Mouse (Mus musculus) kidney, embryonic 16.5 days (tissue): ENCODE data around the gene Pdcd2. TPM values are rescaled to one million over a fixed set of nuclear protein-coding genes. Genes with fewer than 3 reads are reported as not detected.
"Not testable (repeated sequence)": the region's sequence is repeated elsewhere in the genome, so short reads cannot be mapped to it uniquely, and the experiment has no call there.

Source experiments
- ATAC-seq: fragments of 200-750 bp; cut with Nextera tagmentation; 2 replicates; pipeline ENCODE4 v1.8.0; 2017; ENCODE audit warnings: moderate TSS enrichment; ENCODE audit not compliant: low FRiP score, low TSS enrichment
- H3K27ac ChIP-seq: fragments of 300-500 bp; sonication (generic); 2 replicates; pipeline ENCODE4 v1.5.1; 2014; ENCODE audit warnings: low read length
- H3K27me3 ChIP-seq: fragments of 300-500 bp; sonication (generic); 2 replicates; pipeline ENCODE4 v1.6.1; 2014; ENCODE audit warnings: low read length, control low read depth, mixed read lengths; ENCODE audit not compliant: insufficient read depth
- H3K36me3 ChIP-seq: fragments of 300-500 bp; sonication (generic); 2 replicates; pipeline ENCODE4 v1.6.1; 2014; ENCODE audit warnings: low read length, control low read depth, mixed read lengths; ENCODE audit not compliant: insufficient read depth
- H3K4me1 ChIP-seq: fragments of 300-500 bp; sonication (generic); 2 replicates; pipeline ENCODE4 v1.6.1; 2014; ENCODE audit warnings: low read length, control low read depth, mixed read lengths; ENCODE audit not compliant: insufficient read depth
- H3K4me2 ChIP-seq: fragments of 300-500 bp; sonication (generic); replicated peaks from 2 replicates; pipeline ENCODE4 v1.6.1; 2014; ENCODE audit warnings: low read depth, low read length
- H3K4me3 ChIP-seq: fragments of 300-500 bp; sonication (generic); 2 replicates; pipeline ENCODE4 v1.5.1; 2014; ENCODE audit warnings: mild to moderate bottlenecking, low read length
- H3K9ac ChIP-seq: fragments of 300-500 bp; sonication (generic); replicated peaks from 2 replicates; pipeline ENCODE4 v1.6.1; 2014; ENCODE audit warnings: low read length
- H3K9me3 ChIP-seq: fragments of 300-500 bp; sonication (generic); 2 replicates; pipeline ENCODE4 v1.6.1; 2016; ENCODE audit warnings: low read length, control low read depth
- WGBS: fragments of 180-500 bp; shearing (Covaris S2); extraction: QIAGEN DNeasy Blood & Tissue Kit; methylation state at CpG from one replicate; pipeline ENCODE4 v1.1.7; 2014; 5-methylcytosine and 5-hydroxymethylcytosine counted together
- polyA plus RNA-seq: library from polyadenylated mRNA; unstranded; fragments of >200 nt; fragmentation: Nextera tagmentation; extraction: Ambion mirVana; gene quantifications from 2 replicates; pipeline ENCODE4 v1.2.1, GENCODE M21; 2015

Pdcd2 gene
- 44.5 and 45.4 TPM in 2 replicates for polyA plus RNA-seq

DNA sequence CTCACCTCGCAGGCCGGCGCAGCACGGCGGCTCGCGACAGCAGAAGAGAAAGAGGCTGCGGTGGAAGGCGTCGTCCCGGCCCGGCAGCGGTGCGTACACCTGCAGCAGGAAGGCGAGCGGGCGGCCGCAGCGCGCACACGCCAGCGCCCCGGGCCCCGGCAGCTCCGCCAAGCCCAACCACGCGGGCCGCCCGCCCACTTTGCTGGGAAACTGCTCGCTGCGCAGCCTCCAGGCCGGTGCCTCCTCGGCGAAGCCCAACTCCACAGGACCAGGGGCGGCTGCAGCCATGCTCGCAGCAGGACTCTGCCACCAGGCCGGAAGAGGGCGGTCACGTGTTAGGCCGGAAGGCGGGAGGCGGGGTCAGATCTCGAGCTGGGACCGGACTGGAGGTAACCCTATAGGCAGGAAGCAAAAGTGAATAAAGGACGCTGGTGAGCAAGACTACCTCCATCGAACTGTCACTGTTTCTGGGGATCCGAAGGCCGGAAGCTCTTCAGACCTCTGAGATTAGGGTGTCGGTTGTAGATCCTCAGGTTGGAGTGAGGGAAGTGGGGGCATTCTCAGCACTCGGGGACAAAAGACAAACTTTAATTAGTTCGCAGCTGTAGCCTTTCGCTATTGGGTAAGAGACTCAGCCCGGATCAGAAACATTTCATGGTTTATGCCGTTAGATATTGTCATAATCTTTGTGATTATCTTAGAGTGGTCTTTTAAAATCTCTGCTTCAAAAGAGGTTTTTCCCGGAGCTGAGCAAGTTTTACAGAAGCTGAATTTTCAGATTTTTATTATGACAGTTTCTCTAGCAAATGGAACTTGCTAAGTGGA is at the start of gene Pdcd2:
Gene Pdcd2 (minus strand): TSS at position 316 of the 825 bp plus-strand sequence.
- Histone ChIP-seq H3K4me1 (peaks cover 7% of the 10 kb centered on the region; the same call in 1 of the 2 replicates), H3K9ac (peak within 1 kb of the TSS; percentile 84), H3K27me3 (no peaks in the 10 kb centered on the region), H3K4me2 (peak within 1 kb of the TSS; percentile 75), H3K4me3 (peak within 1 kb of the TSS; percentile 79), H3K36me3 (peaks cover 18% of the 10 kb centered on the region), H3K9me3 (no peaks in the 10 kb centered on the region), H3K27ac (peak within 1 kb of the TSS; percentile 80)
- 1% methylated on average over 52 of the region's 55 CpGs for WGBS
- peak; percentile 100 for ATAC-seq

GRCm38 (mm10) chr17:15575056-15575455 is 48.0 kb upstream of the Pdcd2 start:
- Histone ChIP-seq H3K4me3 (no peak overlapping the region), H3K4me2 (no peak overlapping the region), H3K27ac (no peak overlapping the region), H3K9me3 (no peaks in the 10 kb centered on the region), H3K27me3 (peaks cover 3% of the 10 kb centered on the region; the same call in 1 of the 2 replicates), H3K4me1 (no peaks in the 10 kb centered on the region), H3K36me3 (no peaks in the 10 kb centered on the region), H3K9ac (no peak overlapping the region)
- 40% methylated on average over 1 of the region's 1 CpGs for WGBS
- ATAC-seq = no peak

DNA sequence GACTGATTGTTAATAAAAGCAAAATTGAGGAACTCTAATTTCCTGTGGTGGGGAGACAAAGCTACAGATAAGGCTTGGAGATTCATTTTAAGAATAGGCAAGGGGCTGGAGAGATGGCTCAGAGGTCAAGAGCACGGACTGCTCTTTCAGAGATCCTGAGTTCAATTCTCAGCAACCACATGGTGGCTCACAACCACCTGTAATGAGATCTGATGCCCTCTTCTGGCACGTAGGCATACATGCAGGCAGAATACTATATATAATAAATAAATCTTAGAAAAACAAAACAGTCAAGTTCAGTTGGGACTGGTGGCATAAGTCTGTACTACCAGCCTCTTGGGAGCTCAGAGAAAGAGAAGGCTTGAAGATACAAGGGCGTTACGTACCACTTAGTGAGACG is 39.8 kb upstream of the Pdcd2 start:
- no peak overlapping the region for H3K27ac ChIP-seq
- no peak overlapping the region for H3K4me2 ChIP-seq
- H3K4me1 ChIP-seq = peaks cover 4% of the 10 kb centered on the region; the same call in 1 of the 2 replicates
- WGBS = 74% methylated on average over 5 of the region's 5 CpGs
- H3K9me3 ChIP-seq = no peaks in the 10 kb centered on the region
- no peaks in the 10 kb centered on the region for H3K27me3 ChIP-seq
- no peak for ATAC-seq
- H3K4me3 ChIP-seq = no peak overlapping the region
- no peak overlapping the region for H3K9ac ChIP-seq
- no peaks in the 10 kb centered on the region for H3K36me3 ChIP-seq

DNA sequence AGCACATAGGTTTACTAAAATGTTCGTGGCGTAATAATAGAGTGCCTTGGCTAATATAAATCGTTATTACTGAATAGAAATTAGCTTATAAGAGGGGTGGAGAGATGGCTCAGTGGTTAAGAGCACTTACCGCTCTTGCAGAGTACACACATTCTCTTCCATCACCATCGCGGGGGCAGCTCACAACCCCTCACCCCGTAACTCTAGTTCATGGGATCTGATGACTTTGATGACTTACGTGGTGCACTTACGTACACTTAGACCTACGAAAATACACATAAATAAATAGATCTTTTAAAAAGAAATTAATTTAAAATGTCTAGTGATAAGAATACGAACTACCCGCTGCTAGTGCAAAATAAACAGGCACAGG is 37.8 kb upstream of the Pdcd2 start:
- Histone ChIP-seq H3K9me3 (no peaks in the 10 kb centered on the region), H3K36me3 (no peaks in the 10 kb centered on the region), H3K4me2 (peak overlapping the region; percentile 72), H3K9ac (0 out of 2 replicates have a peak overlapping the region, but pooled peaks have one; percentile 54), H3K27ac (no peak overlapping the region), H3K27me3 (no peaks in the 10 kb centered on the region), H3K4me3 (peak overlapping the region; percentile 79), H3K4me1 (peaks cover 4% of the 10 kb centered on the region; the same call in 1 of the 2 replicates)
- 30% methylated on average over 12 of the region's 12 CpGs for WGBS
- ATAC-seq = no peak

- peak within 1 kb of the TSS; percentile 99 for H3K27ac ChIP-seq
- WGBS = 0% methylated on average over 43 of the region's 43 CpGs
- peak; percentile 99 for ATAC-seq
- no peaks in the 10 kb centered on the region for H3K9me3 ChIP-seq
- peak within 1 kb of the TSS; percentile 79 for H3K4me3 ChIP-seq
- H3K4me2 ChIP-seq = peak within 1 kb of the TSS; percentile 96
- peaks cover 4% of the 10 kb centered on the region; the same call in 1 of the 2 replicates for H3K4me1 ChIP-seq
- H3K27me3 ChIP-seq = no peaks in the 10 kb centered on the region
- H3K9ac ChIP-seq = peak within 1 kb of the TSS; percentile 93
- no peaks in the 10 kb centered on the region for H3K36me3 ChIP-seq
Measured at GRCm38 (mm10) chr17:15564014-15564927, 37.2 kb upstream of the Pdcd2 start, which contains the start of gene Prdm9. Gene Prdm9, minus strand, starts transcription at chr17:15564354.

DNA sequence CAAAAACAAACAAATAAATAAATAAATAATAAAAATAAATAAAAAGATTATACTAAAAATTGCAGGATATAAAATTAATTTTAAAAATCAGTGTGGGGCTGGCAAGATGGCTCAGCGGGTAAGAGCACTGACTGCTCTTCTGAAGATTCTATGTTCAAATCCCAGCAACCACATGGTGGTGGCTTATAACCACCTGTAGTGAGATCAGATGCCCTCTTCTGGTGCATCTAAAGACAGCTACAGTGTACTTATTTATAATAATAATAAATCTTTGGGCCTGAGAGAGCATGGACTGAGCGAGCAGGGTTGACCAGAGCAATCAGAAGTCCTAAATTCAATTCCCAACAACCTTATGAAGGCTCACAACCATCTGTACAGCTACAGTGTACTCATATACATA is 32.8 kb upstream of the Pdcd2 start:
- Histone ChIP-seq H3K9ac (no peak overlapping the region), H3K27me3 (no peaks in the 10 kb centered on the region), H3K9me3 (no peaks in the 10 kb centered on the region), H3K27ac (no peak overlapping the region), H3K4me1 (peaks cover 4% of the 10 kb centered on the region; the same call in 1 of the 2 replicates), H3K4me2 (no peak overlapping the region), H3K4me3 (no peak overlapping the region), H3K36me3 (no peaks in the 10 kb centered on the region)
- 79% methylated on average over 2 of the region's 2 CpGs for WGBS
- ATAC-seq = no peak

DNA sequence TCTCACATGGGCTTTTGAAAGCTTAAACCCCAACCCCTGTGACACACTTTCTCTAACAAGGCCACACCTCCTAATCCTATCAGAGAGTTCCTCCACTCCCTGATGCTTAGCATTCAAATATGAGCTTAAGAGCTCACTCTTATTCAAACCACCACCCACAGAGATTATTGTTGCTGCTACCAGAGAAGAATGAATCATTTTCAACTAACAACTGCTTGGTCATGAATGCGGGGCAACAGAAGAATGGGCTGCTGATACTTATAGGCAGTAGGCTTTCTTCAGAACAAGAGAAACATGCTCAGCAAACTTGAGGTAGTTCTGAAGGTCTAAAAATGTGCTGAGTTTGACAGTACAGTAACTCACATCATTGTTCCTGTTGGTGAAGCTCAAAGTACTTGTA is 22.6 kb upstream of the Pdcd2 start:
- 0 out of 2 replicates have a peak, but pooled peaks cover 4% of the 10 kb centered on the region for H3K36me3 ChIP-seq
- no peaks in the 10 kb centered on the region for H3K27me3 ChIP-seq
- H3K4me3 ChIP-seq = no peak overlapping the region
- H3K9me3 ChIP-seq = peaks cover 4% of the 10 kb centered on the region; the same call in 1 of the 2 replicates
- 61% methylated on average over 1 of the region's 1 CpGs for WGBS
- no peak overlapping the region for H3K9ac ChIP-seq
- no peak for ATAC-seq
- H3K27ac ChIP-seq = no peak overlapping the region
- H3K4me1 ChIP-seq = no peaks in the 10 kb centered on the region
- no peak overlapping the region for H3K4me2 ChIP-seq

GRCm38 (mm10) chr17:15546440-15546839 is 19.3 kb upstream of the Pdcd2 start:
- WGBS = 74% methylated on average over 4 of the region's 4 CpGs
- Histone ChIP-seq H3K4me2 (no peak overlapping the region), H3K4me1 (no peaks in the 10 kb centered on the region), H3K36me3 (0 out of 2 replicates have a peak, but pooled peaks cover 4% of the 10 kb centered on the region), H3K27me3 (no peaks in the 10 kb centered on the region), H3K27ac (no peak overlapping the region), H3K9ac (no peak overlapping the region), H3K4me3 (no peak overlapping the region), H3K9me3 (peaks cover 5% of the 10 kb centered on the region; the same call in 1 of the 2 replicates)
- ATAC-seq = no peak

GRCm38 (mm10) chr17:15543868-15544267 is 16.8 kb upstream of the Pdcd2 start:
- H3K36me3 ChIP-seq, ATAC-seq, H3K4me1 ChIP-seq, H3K4me3 ChIP-seq, H3K9me3 ChIP-seq, H3K27me3 ChIP-seq, H3K9ac ChIP-seq, H3K27ac ChIP-seq, H3K4me2 ChIP-seq: not testable (repeated sequence)
- WGBS = 65% methylated on average over 3 of the region's 4 CpGs
